Mouse (Mus musculus) lung, postnatal 25 days (tissue): ENCODE data around the gene Nrxn1.

Experiments used
- DNase-seq: peaks from one replicate; pipeline ENCODE4 v3.0.0; 2022; ENCODE audit warnings: low spot score

Nrxn1 gene

DNA sequence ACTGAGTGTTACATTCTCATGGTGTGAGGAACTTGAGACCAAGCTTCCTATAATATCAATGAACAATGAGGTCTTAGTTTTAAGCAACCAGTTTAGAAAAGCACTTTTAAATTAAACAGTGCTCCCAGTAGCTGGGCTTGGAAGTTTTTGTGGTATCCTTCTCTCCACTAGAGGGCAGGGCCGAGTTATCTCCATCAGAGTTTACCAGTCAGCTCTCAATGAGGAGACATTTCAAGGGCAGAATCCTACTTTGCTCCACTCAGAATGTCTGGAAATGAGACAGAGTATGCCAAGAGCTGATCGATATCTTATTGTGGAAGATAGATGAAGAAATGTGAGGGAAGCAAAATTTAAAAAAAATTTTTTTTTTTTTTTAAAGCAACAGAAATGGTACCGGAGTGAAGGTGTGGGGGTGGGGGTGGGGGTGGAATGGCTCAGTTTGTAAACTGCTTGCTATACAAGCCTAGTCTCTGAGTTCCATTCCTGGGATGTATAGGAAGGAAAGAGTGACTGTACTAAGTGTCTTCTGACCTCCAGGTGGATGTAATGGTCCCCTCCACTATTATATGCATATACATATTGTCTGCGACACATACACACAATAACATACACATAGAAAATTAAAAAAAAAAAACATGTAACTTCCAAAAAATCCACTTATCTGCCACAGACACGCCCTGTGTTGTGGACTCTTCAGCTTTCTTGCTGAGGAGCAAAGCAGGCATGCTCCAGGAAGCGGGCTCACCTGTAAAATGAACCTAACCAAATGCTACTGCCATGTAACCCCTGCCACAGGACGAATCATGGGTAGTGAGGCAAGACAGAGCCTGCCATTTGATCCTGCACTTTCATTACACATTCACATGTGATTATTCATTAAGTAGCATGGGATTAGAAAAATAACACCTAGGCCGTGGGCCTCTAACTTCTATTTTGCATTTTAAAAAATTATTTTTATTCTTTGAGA is 283.4 kb downstream of the Nrxn1 start:
- peak; percentile 32 for DNase-seq

DNA sequence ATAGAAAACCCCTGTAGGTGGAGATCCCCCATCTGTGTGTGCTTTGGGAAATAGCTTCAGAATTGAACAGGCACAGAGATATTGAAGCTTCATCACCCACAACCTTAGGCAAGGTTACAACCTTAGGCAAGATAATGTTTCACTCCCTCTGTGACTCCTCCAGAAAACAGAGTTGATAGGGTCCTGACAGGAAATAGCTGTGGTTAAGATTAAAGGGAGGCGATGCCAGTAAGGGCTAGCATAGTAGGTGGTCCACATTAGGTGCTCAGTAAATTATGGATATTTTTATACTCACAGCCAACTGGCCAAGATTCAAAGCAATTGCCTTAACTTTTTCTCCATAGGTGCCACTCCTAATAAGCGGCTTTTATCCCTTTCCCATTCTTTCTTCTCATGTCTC is 284.6 kb downstream of the Nrxn1 start:
- DNase-seq = no peak

- DNase-seq = no peak
These were observed 285.7 kb downstream of the Nrxn1 start for GRCm38 (mm10) chr17:90807199-90807598.

DNA sequence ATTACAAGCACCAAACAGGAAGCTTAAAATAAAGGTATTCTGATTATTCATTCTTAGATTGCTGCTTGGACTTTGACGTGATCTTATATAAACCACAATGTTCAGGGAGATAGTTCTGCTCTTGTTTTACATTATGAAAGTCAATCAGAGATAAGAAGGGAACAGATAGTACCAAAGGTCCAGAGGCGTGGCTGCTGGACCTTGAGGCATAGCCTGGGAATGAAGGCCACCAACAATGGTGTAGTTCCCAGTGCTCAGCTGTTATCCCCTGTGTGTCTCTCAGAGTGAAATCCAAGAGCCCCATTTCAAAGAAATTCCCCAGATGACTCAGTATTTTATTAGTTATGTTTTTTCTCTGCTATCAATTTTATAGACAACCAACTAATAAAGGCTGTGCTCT is 294.2 kb downstream of the Nrxn1 start:
- DNase-seq = no peak

DNA sequence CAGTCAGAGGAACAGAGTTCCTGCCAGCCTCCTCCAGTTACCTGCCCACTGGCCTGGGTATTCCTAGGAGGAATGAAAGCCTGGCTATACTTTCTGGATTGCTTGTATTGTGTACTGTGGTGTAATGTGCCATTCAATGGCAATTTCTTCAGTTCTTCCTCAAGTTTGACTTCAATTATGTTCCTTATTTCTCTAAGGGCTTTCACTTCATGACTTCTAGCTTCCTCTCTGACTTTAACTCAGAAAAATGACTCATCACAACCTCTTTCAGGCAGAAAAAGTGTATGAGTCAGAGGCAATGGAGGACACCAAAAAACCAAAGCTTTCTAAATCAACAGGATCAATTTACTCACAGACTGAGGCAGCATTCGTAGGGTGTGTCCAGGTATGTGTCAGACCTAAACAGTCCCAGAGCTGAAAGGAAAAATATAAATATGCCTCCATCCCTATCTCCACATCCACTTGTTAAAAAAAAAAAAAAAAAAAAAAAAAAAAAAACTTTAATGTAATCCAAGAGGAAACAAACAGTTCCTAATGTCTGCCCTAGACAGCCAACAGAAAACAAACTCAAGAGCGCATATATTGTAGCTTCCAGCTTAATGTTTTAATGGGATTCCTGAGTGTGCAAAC is 295.1 kb downstream of the Nrxn1 start:
- DNase-seq = no peak

DNA sequence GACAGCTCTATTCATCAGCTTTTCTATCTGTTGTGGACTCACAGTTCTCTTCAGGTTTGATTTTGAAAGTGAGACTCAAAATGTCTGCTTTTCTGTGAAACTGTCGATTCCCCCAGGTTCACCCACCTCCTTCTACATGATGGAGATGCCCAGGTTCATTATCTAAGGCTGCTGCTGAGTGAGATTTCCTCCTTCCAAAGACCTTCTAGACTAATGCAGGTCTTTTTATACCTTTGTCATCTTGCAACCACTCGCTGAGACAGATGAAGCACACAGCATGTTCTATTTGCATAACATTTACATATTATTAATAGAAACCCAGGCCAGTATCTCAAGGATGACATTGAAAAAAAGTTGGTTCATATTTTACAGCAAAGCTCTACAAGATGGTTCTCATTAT is 295.9 kb downstream of the Nrxn1 start:
- no peak for DNase-seq

DNA sequence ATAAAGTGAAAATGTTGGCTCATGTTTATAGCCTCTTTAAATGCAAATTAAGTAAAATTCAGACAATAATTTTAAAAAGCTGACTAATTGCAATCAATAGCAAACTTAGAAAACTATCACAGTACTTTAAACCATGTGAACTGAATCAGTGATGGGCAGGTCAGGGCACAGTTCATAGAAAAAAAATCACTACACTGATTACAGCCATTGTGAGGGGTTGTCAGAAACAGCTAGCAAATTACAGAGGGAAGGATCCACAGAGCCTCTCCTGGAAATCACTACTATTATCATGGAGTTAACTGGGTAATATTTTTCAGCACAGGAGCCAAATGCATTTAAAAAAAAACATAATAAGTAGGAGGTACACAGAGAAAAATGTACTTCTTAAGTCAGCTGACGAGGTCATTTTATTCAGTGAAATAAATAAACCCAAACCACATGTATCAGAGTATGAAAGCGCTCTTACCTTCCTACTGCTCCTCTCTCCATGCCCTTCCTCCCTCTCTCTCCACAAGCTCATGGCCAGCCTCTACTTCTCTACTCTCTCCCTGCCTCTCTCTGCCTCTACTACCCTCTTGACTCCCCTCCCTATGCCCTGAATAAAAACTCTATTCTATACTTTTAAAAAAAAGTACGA is 304.3 kb downstream of the Nrxn1 start:
- DNase-seq = no peak

GRCm38 (mm10) chr17:90788040-90788439 is 304.8 kb downstream of the Nrxn1 start:
- DNase-seq = no peak

DNA sequence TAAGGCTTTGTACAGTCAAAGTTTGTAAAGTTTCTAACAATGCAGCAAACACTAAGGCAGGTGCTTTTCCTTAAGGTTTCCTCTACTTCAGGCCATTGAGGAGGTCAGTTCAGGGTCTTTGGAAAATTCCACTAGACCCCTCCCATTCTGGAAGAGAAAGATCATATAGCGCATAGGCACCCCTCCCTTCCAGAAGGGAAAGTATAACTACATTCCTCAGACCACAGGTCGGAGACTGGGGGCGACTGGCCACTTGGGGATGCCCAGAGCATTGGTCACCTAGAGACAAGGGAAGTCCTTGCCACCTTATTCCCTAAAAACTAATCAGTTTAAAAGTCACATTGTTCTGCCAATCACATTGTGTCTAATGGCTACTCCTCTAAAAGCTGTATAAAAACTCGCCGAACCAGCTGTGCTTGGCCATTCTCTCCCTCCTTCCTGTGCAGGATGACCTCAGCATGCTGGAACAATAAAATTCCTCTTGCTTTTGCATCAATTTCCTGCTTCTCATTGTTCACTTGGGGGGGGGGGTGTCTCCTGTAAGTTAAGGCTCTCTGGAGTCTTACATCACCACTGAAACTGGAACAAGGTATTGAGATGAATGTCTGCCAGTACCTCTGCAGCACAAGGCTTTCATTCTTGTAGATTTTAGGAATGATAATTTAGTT is 305.6 kb downstream of the Nrxn1 start:
- DNase-seq = no peak

DNA sequence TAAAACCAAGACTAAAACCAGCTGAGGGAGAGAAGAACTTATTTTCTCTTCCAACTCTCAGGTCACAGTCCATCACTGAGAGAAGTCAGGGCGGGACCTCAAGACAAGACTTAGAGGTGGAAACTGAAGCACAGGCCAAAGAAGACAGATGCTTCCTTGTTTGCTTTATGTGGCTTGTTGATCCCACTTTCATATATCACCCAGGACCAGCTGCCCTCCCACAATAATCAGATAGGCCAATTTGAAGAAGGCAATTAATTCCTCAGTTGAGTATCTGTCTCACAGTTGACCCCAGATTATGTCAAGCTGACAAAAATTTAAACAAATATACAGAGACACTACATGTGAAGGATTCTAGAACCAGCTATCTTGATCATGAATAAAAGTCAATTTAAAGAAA is 312.4 kb downstream of the Nrxn1 start:
- DNase-seq = no peak

DNA sequence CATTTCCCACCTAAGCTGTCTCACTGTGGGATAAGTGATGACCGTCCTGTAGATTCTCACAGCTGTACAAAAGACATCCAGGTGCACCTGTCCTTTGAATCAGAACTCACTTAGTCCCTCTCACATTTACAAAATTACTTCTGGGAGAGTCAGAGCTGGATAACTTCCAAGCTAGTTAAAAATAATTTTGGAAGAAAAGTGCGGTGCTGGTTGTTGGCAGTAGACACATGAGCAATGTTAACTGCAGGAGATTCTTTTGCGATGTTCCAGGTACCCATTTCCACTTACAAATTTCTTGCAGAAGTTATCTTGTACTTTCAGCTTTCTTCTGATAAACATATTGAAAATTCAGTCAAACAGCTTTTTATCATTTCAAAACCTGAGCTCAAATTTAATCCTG is 317.5 kb downstream of the Nrxn1 start:
- no peak for DNase-seq

GRCm38 (mm10) chr17:90773233-90773632 is 319.6 kb downstream of the Nrxn1 start:
- no peak for DNase-seq

- no peak for DNase-seq
These were observed 324.7 kb downstream of the Nrxn1 start for GRCm38 (mm10) chr17:90768216-90768615.

DNA sequence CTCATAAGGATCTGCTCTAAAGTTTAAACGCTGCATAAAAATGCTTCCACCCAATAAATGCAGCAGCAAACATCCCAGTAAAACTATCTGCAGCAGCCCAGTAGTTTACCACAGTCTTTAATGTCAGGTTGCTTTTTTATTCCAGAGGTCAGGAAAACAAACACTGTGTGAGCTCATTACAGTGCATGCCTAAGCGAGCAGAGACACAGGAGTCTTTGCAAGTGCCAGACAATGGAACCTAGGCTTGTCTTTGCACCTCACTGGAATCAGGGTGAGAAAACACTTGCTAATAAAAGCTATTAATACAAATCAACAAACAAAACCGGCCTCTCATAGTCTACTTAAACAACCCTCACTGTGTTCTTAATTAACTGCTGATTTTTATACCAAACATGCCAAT is 365.7 kb downstream of the Nrxn1 start:
- no peak for DNase-seq

GRCm38 (mm10) chr17:90704773-90705172 is 388.1 kb downstream of the Nrxn1 start:
- DNase-seq = no peak

GRCm38 (mm10) chr17:90702626-90703025 is 390.2 kb downstream of the Nrxn1 start:
- DNase-seq = no peak

DNA sequence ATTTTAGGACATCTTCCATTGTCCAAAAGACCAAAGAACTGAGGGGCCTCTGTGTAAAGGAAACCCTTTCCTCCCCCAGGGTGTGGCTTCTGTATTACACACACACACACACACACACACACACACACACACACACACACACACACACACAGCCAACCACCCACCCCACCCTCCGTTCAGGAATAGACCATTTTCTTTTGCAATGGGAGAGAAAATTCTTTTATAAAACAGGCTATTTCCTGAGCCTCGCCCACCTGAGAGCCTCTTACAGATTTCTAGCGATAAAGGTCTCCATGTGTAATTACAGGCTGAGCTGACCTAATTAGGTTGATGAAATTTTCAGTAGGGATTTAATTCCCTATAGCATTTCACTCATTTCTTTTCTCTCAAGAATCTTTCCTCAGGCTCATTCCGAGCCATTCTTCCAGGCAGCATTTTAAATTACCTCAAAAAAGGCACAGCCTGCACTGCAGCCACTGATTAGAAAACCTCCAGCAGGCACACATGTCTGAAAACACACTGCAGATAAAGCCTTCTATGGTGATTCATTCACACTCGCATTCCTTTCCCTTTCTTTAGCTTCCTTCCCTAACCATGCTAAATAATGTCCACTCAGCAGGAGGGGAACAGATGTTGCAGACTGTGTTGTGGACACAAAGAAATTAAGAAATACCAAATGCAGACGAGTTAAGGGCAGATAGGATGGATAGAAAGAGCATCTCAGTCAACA is 396.6 kb downstream of the Nrxn1 start:
- no peak for DNase-seq

DNA sequence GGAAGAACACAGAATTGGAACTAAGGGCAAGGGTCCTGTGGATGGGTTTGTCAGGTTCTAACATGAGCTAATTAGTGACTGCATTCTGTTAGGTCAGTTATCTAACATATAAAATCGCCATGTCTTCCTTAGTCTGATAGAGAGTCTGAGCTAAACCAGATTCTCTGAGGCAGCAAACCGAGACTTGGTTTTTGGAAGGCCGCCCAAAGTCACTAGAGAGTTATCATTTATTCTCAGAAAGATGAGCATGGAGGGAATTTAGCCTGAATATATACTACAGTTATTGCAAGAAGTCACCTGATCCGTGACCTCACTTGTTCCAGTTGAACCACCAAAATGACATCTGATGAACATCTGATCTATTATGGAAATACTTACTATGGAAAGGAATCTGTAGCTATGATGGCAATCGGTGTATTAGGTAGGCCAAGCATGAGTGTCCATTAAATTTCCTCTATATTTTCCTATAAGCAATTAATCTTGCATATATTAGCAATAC is 397.7 kb downstream of the Nrxn1 start:
- DNase-seq = no peak

DNA sequence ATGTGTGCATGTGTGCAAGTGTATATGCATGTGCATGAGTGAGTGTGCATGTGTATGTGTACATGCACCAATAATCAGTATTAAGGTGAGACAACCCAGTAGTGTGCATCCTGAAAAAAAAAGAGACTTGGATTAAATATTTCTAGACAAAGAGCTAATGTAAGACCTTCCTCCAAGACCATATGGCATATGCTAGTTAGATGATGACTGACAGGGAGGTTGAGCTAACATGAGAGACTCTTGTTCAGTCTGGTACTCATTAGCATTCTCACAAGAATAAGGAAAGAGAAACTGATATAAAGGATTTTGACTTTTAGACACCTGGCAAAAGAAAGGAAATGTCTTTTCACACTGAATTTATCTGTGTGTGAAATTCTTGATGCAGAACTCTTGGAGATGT is 408.7 kb downstream of the Nrxn1 start:
- DNase-seq = no peak

GRCm38 (mm10) chr17:90681019-90681418 is 411.9 kb downstream of the Nrxn1 start:
- no peak for DNase-seq

- DNase-seq = no peak
These were observed 416.2 kb downstream of the Nrxn1 start for GRCm38 (mm10) chr17:90676676-90677075.

- no peak for DNase-seq
These were observed 430.6 kb downstream of the Nrxn1 start for GRCm38 (mm10) chr17:90662318-90662717.
